Mouse (Mus musculus) midbrain, embryonic 16.5 days (tissue): ENCODE data around the gene Ssh1. TPM values are rescaled to one million over a fixed set of nuclear protein-coding genes. Genes with fewer than 3 reads are reported as not detected.

Source experiments
- ATAC-seq: fragments of 200-750 bp; cut with Nextera tagmentation; 2 replicates; pipeline ENCODE4 v1.8.0; 2017; ENCODE audit warnings: moderate TSS enrichment
- H3K27ac ChIP-seq: fragments of 300-500 bp; sonication (generic); 2 replicates; pipeline ENCODE4 v1.5.1; 2014; ENCODE audit warnings: mild to moderate bottlenecking, low read length, mixed read lengths
- H3K27me3 ChIP-seq: fragments of 300-500 bp; sonication (generic); 2 replicates; pipeline ENCODE4 v1.6.1; 2014; ENCODE audit warnings: low read depth, low read length, mixed read lengths; ENCODE audit not compliant: control insufficient read depth, insufficient read depth
- H3K36me3 ChIP-seq: fragments of 300-500 bp; sonication (generic); 2 replicates; pipeline ENCODE4 v1.6.1; 2014; ENCODE audit warnings: mild to moderate bottlenecking, low read length, moderate library complexity, mixed read lengths; ENCODE audit not compliant: control insufficient read depth, insufficient read depth
- H3K4me1 ChIP-seq: fragments of 300-500 bp; sonication (generic); 2 replicates; pipeline ENCODE4 v1.6.1; 2014; ENCODE audit warnings: mild to moderate bottlenecking, low read length, mixed read lengths; ENCODE audit not compliant: control insufficient read depth, insufficient read depth
- H3K4me2 ChIP-seq: fragments of 300-500 bp; sonication (generic); 2 replicates; pipeline ENCODE4 v1.6.1; 2014; ENCODE audit warnings: mild to moderate bottlenecking, low read length, mixed read lengths
- H3K4me3 ChIP-seq: fragments of 300-500 bp; sonication (generic); 2 replicates; pipeline ENCODE4 v1.5.1; 2014; ENCODE audit warnings: low read depth, mild to moderate bottlenecking, low read length, moderate library complexity, mixed read lengths
- H3K9ac ChIP-seq: fragments of 300-500 bp; sonication (generic); 2 replicates; pipeline ENCODE4 v1.6.1; 2014; ENCODE audit warnings: low read depth, low read length, mixed read lengths
- H3K9me3 ChIP-seq: fragments of 300-500 bp; sonication (generic); replicated peaks from 2 replicates; pipeline ENCODE4 v1.6.1; 2014; ENCODE audit warnings: mild to moderate bottlenecking, low read length, mixed read lengths; ENCODE audit not compliant: control insufficient read depth, poor library complexity, severe bottlenecking
- WGBS: fragments of 180-500 bp; shearing (Covaris S2); extraction: QIAGEN DNeasy Blood & Tissue Kit; methylation state at CpG from one replicate; pipeline ENCODE4 v1.1.7; 2014; 5-methylcytosine and 5-hydroxymethylcytosine counted together
- polyA plus RNA-seq: library from polyadenylated mRNA; unstranded; fragments of >200 nt; fragmentation: Nextera tagmentation; extraction: Ambion mirVana; gene quantifications from 2 replicates; pipeline ENCODE4 v1.2.1, GENCODE M21; 2015

Ssh1 gene
- polyA plus RNA-seq, 1 experiment from 2014 or later = 9.4 TPM

GRCm38 (mm10) chr5:113902983-113903382 lies 90.7 kb downstream of the Ssh1 start:
- WGBS = 73% methylated on average over 5 of the region's 5 CpGs
- no peak overlapping the region for H3K4me2 ChIP-seq
- H3K9ac ChIP-seq = no peak overlapping the region

GRCm38 (mm10) chr5:113902017-113902416 lies 91.7 kb downstream of the Ssh1 start:
- WGBS = 70% methylated on average over 6 of the region's 6 CpGs

More at GRCm38 (mm10) chr5:113902983-113903382, 90.7 kb downstream of the Ssh1 start:
- Histone ChIP-seq H3K4me3 (no peak overlapping the region), H3K27ac (no peak overlapping the region), H3K9me3 (no peaks in the 10 kb centered on the region), H3K36me3 (no peaks in the 10 kb centered on the region), H3K4me1 (peaks cover 56% of the 10 kb centered on the region), H3K27me3 (no peaks in the 10 kb centered on the region)
- no peak for ATAC-seq

GRCm38 (mm10) chr5:113901074-113901571 lies 92.6 kb downstream of the Ssh1 start:
- no peak for ATAC-seq
- Histone ChIP-seq H3K4me1 (peaks cover 44% of the 10 kb centered on the region), H3K9ac (no peak overlapping the region), H3K27ac (no peak overlapping the region), H3K4me3 (no peak overlapping the region), H3K9me3 (no peaks in the 10 kb centered on the region), H3K36me3 (no peaks in the 10 kb centered on the region), H3K27me3 (no peaks in the 10 kb centered on the region), H3K4me2 (no peak overlapping the region)
- whole genome bisulfite sequencing = 32% methylated on average over 8 of the region's 8 CpGs

More at GRCm38 (mm10) chr5:113902017-113902416, 91.7 kb downstream of the Ssh1 start:
- H3K9ac ChIP-seq = no peak overlapping the region
- peaks cover 53% of the 10 kb centered on the region for H3K4me1 ChIP-seq
- no peak overlapping the region for H3K4me2 ChIP-seq
- no peaks in the 10 kb centered on the region for H3K36me3 ChIP-seq
- H3K4me3 ChIP-seq = no peak overlapping the region
- H3K9me3 ChIP-seq = no peaks in the 10 kb centered on the region
- no peak for ATAC-seq
- H3K27ac ChIP-seq = no peak overlapping the region
- H3K27me3 ChIP-seq = no peaks in the 10 kb centered on the region

GRCm38 (mm10) chr5:113899543-113899942 lies 94.2 kb downstream of the Ssh1 start:
- H3K27ac ChIP-seq = no peak overlapping the region
- peaks cover 29% of the 10 kb centered on the region for H3K4me1 ChIP-seq
- WGBS = 95% methylated on average over 12 of the region's 12 CpGs
- H3K9ac ChIP-seq = no peak overlapping the region
- no peak for ATAC-seq
- H3K4me3 ChIP-seq = no peak overlapping the region
- no peaks in the 10 kb centered on the region for H3K36me3 ChIP-seq
- H3K4me2 ChIP-seq = no peak overlapping the region
- H3K27me3 ChIP-seq = no peaks in the 10 kb centered on the region
- no peaks in the 10 kb centered on the region for H3K9me3 ChIP-seq

GRCm38 (mm10) chr5:113892005-113892404 lies 101.7 kb downstream of the Ssh1 start:
- Histone ChIP-seq H3K36me3 (no peaks in the 10 kb centered on the region), H3K27ac (peak overlapping the region; percentile 24; the same call in 1 of the 2 replicates), H3K9ac (no peak overlapping the region), H3K27me3 (no peaks in the 10 kb centered on the region), H3K4me2 (no peak overlapping the region), H3K9me3 (no peaks in the 10 kb centered on the region), H3K4me1 (peaks cover 26% of the 10 kb centered on the region), H3K4me3 (no peak overlapping the region)
- ATAC-seq = no peak
- 87% methylated on average over 7 of the region's 7 CpGs for WGBS

- Histone ChIP-seq H3K4me2 (no peak overlapping the region), H3K9ac (no peak overlapping the region), H3K4me3 (no peak overlapping the region), H3K9me3 (no peaks in the 10 kb centered on the region), H3K27ac (no peak overlapping the region), H3K36me3 (no peaks in the 10 kb centered on the region), H3K27me3 (no peaks in the 10 kb centered on the region), H3K4me1 (peaks cover 27% of the 10 kb centered on the region)
- no peak for ATAC-seq
- WGBS = 84% methylated on average over 18 of the region's 18 CpGs
Measured at GRCm38 (mm10) chr5:113890874-113891273, 102.8 kb downstream of the Ssh1 start.

GRCm38 (mm10) chr5:113889912-113890311 lies 103.8 kb downstream of the Ssh1 start:
- no peak for ATAC-seq
- Histone ChIP-seq H3K9me3 (no peaks in the 10 kb centered on the region), H3K9ac (no peak overlapping the region), H3K4me1 (peaks cover 32% of the 10 kb centered on the region), H3K4me3 (no peak overlapping the region), H3K27me3 (no peaks in the 10 kb centered on the region), H3K4me2 (no peak overlapping the region), H3K36me3 (no peaks in the 10 kb centered on the region), H3K27ac (0 out of 2 replicates have a peak overlapping the region, but pooled peaks have one; percentile 1)
- WGBS = 59% methylated on average over 4 of the region's 4 CpGs

- peak overlapping the region; percentile 61 for H3K27ac ChIP-seq
- peaks cover 32% of the 10 kb centered on the region for H3K4me1 ChIP-seq
- no peaks in the 10 kb centered on the region for H3K9me3 ChIP-seq
- 0 out of 2 replicates have a peak overlapping the region, but pooled peaks have one; percentile 0 for H3K4me2 ChIP-seq
- 26% methylated on average over 19 of the region's 19 CpGs for WGBS
- no peaks in the 10 kb centered on the region for H3K27me3 ChIP-seq
- no peak overlapping the region; the same call in 1 of the 2 replicates for H3K9ac ChIP-seq
- ATAC-seq = no peak
- no peak overlapping the region for H3K4me3 ChIP-seq
- H3K36me3 ChIP-seq = no peaks in the 10 kb centered on the region
Measured at GRCm38 (mm10) chr5:113889181-113889906, 104.3 kb downstream of the Ssh1 start.

GRCm38 (mm10) chr5:113888186-113888795 lies 105.4 kb downstream of the Ssh1 start:
- Histone ChIP-seq H3K9me3 (no peaks in the 10 kb centered on the region), H3K27me3 (no peaks in the 10 kb centered on the region), H3K9ac (no peak overlapping the region), H3K4me2 (no peak overlapping the region), H3K4me3 (no peak overlapping the region), H3K4me1 (peaks cover 38% of the 10 kb centered on the region), H3K27ac (0 out of 2 replicates have a peak overlapping the region, but pooled peaks have one; percentile 38), H3K36me3 (no peaks in the 10 kb centered on the region)
- 88% methylated on average over 5 of the region's 5 CpGs for WGBS
- no peak for ATAC-seq
